Mouse (Mus musculus) lung, postnatal 0 days (tissue): ENCODE data around the gene Fdps. TPM values are rescaled to one million over a fixed set of nuclear protein-coding genes. Genes with fewer than 3 reads are reported as not detected.
A peak's percentile ranks its signal among the peaks of the same experiment; 100 is the strongest.

Experiments used
- ATAC-seq: fragments of 200-750 bp; cut with Nextera tagmentation; 2 replicates; pipeline ENCODE4 v1.8.0; 2017; ENCODE audit warnings: moderate library complexity
- DNase-seq: peaks from one replicate; pipeline ENCODE4 v3.0.0-alpha.2; 2016; ENCODE audit warnings: low spot score
- H3K27ac ChIP-seq: fragments of 300-500 bp; sonication (generic); 2 replicates; pipeline ENCODE4 v1.5.1; 2014; ENCODE audit warnings: antibody characterized with exemption, mild to moderate bottlenecking, low read length, mixed read lengths
- H3K27me3 ChIP-seq: fragments of 300-500 bp; sonication (generic); replicated peaks from 2 replicates; pipeline ENCODE4 v1.6.1; 2014; ENCODE audit warnings: low read length, mixed read lengths; ENCODE audit not compliant: insufficient read depth
- H3K36me3 ChIP-seq: fragments of 300-500 bp; sonication (generic); 2 replicates; pipeline ENCODE4 v1.6.1; 2014; ENCODE audit warnings: low read length, mixed read lengths; ENCODE audit not compliant: insufficient read depth
- H3K4me1 ChIP-seq: fragments of 300-500 bp; sonication (generic); 2 replicates; pipeline ENCODE4 v1.6.1; 2014; ENCODE audit warnings: antibody characterized with exemption, low read depth, low read length, mixed read lengths; ENCODE audit not compliant: insufficient read depth
- H3K4me2 ChIP-seq: fragments of 300-500 bp; sonication (generic); replicated peaks from 2 replicates; pipeline ENCODE4 v1.6.1; 2014; ENCODE audit warnings: low read depth, mild to moderate bottlenecking, low read length, moderate library complexity, mixed read lengths
- H3K4me3 ChIP-seq: fragments of 300-500 bp; sonication (generic); 2 replicates; pipeline ENCODE4 v1.5.1; 2014; ENCODE audit warnings: low read depth, low read length
- H3K9ac ChIP-seq: fragments of 300-500 bp; sonication (generic); replicated peaks from 2 replicates; pipeline ENCODE4 v1.6.1; 2014; ENCODE audit warnings: low read depth, mild to moderate bottlenecking
- H3K9me3 ChIP-seq: fragments of 300-500 bp; sonication (generic); 2 replicates; pipeline ENCODE4 v1.6.1; 2016; ENCODE audit warnings: low read length, mixed read lengths
- CTCF ChIP-seq: IDR thresholded peaks from 2 replicates; pipeline ENCODE4 v1.5.1; 2016; ENCODE audit warnings: antibody characterized with exemption, mild to moderate bottlenecking
- EP300 ChIP-seq: IDR thresholded peaks from 2 replicates; pipeline ENCODE4 v1.6.1; 2016; ENCODE audit warnings: antibody characterized with exemption, mild to moderate bottlenecking, control low read depth
- WGBS: fragments of 180-500 bp; shearing (Covaris S2); extraction: QIAGEN DNeasy Blood & Tissue Kit; methylation state at CpG from one replicate; pipeline ENCODE4 v1.1.7; 2014; 5-methylcytosine and 5-hydroxymethylcytosine counted together
- polyA plus RNA-seq: library from polyadenylated mRNA; unstranded; fragments of >200 nt; fragmentation: Nextera tagmentation; extraction: Ambion mirVana; gene quantifications from 2 replicates; pipeline ENCODE4 v1.2.1, GENCODE M21; 2015

Gene Fdps
- polyA plus RNA-seq, 1 experiment from 2014 or later: 185 TPM

- 65% methylated on average over 10 of the region's 10 CpGs for WGBS
- Histone ChIP-seq H3K9me3 (no peaks in the 10 kb centered on the region), H3K4me1 (peaks cover 4% of the 10 kb centered on the region; the same call in 1 of the 2 replicates), H3K27ac (no peak overlapping the region), H3K4me2 (no peak overlapping the region), H3K9ac (no peak overlapping the region), H3K27me3 (peaks cover 14% of the 10 kb centered on the region), H3K4me3 (no peak overlapping the region), H3K36me3 (0 out of 2 replicates have a peak, but pooled peaks cover 5% of the 10 kb centered on the region)
- ATAC-seq (no peak), DNase-seq (no peak)
- TF ChIP-seq CTCF: no peak
- TF ChIP-seq EP300: no peak
These were observed 7.7 kb downstream of the Fdps start for GRCm38 (mm10) chr3:89094021-89094420.

GRCm38 (mm10) chr3:89093175-89093574 lies 8.6 kb downstream of the Fdps start, which contains the start of gene Rusc1:
Gene Rusc1 (minus strand): TSS chr3:89093311.
- Histone ChIP-seq H3K36me3 (0 out of 2 replicates have a peak, but pooled peaks cover 5% of the 10 kb centered on the region), H3K9ac (no peak within 1 kb of the TSS), H3K27ac (no peak within 1 kb of the TSS), H3K27me3 (peaks cover 14% of the 10 kb centered on the region), H3K4me3 (peak within 1 kb of the TSS; percentile 16; the same call in 1 of the 2 replicates), H3K4me1 (peaks cover 7% of the 10 kb centered on the region; the same call in 1 of the 2 replicates), H3K4me2 (peak within 1 kb of the TSS; percentile 36), H3K9me3 (no peaks in the 10 kb centered on the region)
- TF ChIP-seq CTCF (no peak), EP300 (no peak)
- peak; percentile 66 for ATAC-seq
- WGBS: 2% methylated on average over 18 of the region's 18 CpGs
- peak; percentile 90 for DNase-seq

DNA sequence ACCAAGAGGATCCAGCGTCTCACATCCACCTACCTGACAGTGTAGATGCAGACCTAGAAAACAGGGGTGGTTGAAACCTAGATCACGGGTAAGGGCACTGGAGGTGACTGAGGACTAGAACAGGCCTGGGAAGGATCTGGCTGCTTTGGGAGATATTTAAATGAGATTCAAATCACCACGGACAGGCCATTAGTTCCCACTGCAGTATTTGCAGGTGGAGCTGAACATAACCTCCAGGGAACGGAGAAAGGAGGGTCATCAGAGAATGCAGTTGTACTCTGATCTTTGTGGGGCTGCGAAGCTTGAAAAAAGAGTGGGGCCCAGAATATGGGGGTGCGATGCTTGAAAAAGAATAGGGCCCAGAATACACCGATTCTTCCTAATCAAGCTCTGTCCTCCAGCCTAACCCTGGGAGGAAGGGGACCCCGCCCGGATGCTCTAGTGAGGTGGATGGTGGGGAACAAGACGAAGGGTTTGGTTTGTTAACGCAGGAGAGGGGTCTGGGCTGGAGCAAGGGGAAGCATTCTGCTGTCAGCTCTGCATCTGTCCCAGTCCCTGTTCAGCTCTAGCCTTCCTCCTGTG lies 9.2 kb downstream of the Fdps start:
- H3K4me1 ChIP-seq: peaks cover 10% of the 10 kb centered on the region; the same call in 1 of the 2 replicates
- TF ChIP-seq EP300: no peak
- TF ChIP-seq CTCF: no peak

GRCm38 (mm10) chr3:89091811-89092508 lies 9.8 kb downstream of the Fdps start:
- H3K27ac ChIP-seq: no peak overlapping the region
- 0 out of 2 replicates have a peak, but pooled peaks cover 5% of the 10 kb centered on the region for H3K36me3 ChIP-seq
- no peaks in the 10 kb centered on the region for H3K9me3 ChIP-seq
- H3K9ac ChIP-seq: no peak overlapping the region
- peaks cover 10% of the 10 kb centered on the region; the same call in 1 of the 2 replicates for H3K4me1 ChIP-seq
- peak overlapping the region; percentile 65; the same call in 1 of the 2 replicates for H3K4me3 ChIP-seq
- TF ChIP-seq CTCF (no peak), EP300 (no peak)
- 12% methylated on average over 20 of the region's 20 CpGs for WGBS
- peaks cover 14% of the 10 kb centered on the region for H3K27me3 ChIP-seq
- DNase-seq: no peak
- H3K4me2 ChIP-seq: no peak overlapping the region; the same call in 1 of the 2 replicates
- no peak for ATAC-seq

More for the DNA sequence above, 9.2 kb downstream of the Fdps start:
- WGBS: 30% methylated on average over 11 of the region's 11 CpGs
- H3K27ac ChIP-seq: no peak overlapping the region
- H3K4me3 ChIP-seq: peak overlapping the region; percentile 16; the same call in 1 of the 2 replicates
- no peak overlapping the region for H3K9ac ChIP-seq
- 0 out of 2 replicates have a peak, but pooled peaks cover 5% of the 10 kb centered on the region for H3K36me3 ChIP-seq
- DNase-seq: no peak
- ATAC-seq: no peak
- peak overlapping the region; percentile 36 for H3K4me2 ChIP-seq
- no peaks in the 10 kb centered on the region for H3K9me3 ChIP-seq
- peaks cover 14% of the 10 kb centered on the region for H3K27me3 ChIP-seq

GRCm38 (mm10) chr3:89090694-89091655 lies 10.8 kb downstream of the Fdps start:
- 2% methylated on average over 64 of the region's 74 CpGs for WGBS
- peak overlapping the region; percentile 100 for H3K4me2 ChIP-seq
- no peaks in the 10 kb centered on the region for H3K9me3 ChIP-seq
- DNase-seq: peak; percentile 86
- peak overlapping the region; percentile 79; the same call in 1 of the 2 replicates for H3K27ac ChIP-seq
- peak overlapping the region; percentile 65 for H3K4me3 ChIP-seq
- H3K4me1 ChIP-seq: peaks cover 10% of the 10 kb centered on the region; the same call in 1 of the 2 replicates
- peak; percentile 84 for TF ChIP-seq CTCF
- no peak for TF ChIP-seq EP300
- H3K27me3 ChIP-seq: peaks cover 14% of the 10 kb centered on the region
- 0 out of 2 replicates have a peak, but pooled peaks cover 3% of the 10 kb centered on the region for H3K36me3 ChIP-seq
- peak overlapping the region; percentile 43 for H3K9ac ChIP-seq
- ATAC-seq: peak; percentile 63
